Mouse (Mus musculus): ENCODE measurements at regions not wholly inside any gene's neighbourhood (a gene's known extent, or its start where the extent isn't known, plus 50 kb on each side); places are given as distances from the start of the nearest gene placed in this dataset.

DNA sequence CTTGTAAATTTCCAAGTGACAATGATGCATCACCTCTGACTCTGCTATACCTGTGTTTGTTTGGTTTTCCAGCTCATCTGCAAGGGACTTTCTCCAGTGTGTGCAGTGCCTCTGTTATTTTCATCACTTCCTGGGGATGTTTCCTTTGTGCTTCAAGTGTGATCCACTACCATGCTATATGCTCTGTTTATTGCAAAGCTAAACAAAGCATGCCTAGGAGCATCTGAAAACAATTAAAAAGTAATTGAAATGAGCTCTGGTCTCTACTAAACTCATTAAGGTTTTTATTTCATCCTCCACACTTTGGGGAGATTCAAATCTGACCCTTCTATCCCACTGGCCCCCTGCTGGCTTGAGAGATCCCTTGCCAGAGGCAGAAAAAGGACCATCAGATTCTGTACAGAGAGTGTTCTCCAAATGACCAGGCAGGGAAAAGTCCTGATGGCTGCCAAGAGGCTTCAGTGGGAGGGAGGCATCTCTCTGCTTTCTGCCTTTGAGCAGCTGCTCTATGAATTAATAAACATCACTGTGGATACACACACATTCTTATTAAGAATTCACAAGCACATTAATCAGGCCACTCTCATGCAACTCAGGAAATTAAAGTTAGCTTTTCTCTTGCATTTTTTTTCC is 57.0 kb downstream of the Amd2 start:
- DNase-seq, result peak; percentile 1

DNA sequence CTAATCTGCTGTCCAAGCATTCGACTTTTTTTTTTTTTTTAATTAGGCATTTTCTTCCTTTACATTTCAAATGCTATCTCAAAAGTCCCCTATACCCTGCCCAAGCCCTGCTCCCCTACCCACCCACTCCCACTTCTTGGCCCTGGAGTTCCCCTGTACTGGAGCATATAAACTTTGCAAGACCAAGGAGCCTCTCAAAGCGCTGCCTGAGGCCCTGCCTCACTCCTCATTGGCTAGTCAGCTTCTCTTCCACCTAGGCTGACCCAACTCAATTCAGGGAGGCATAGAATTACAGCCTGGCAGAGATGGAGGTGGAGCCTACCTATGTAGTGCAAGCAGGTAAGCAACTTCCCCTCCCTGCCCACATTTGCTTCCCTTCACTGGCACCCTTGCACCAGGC is 61.8 kb downstream of the Amd2 start:
- no peak for DNase-seq

- no peak for DNase-seq
These were observed 90.8 kb downstream of the Amd2 start for GRCm38 (mm10) chr10:35620853-35621252.

- DNase-seq, result no peak
These were observed 125.4 kb downstream of the Amd2 start for GRCm38 (mm10) chr10:35586251-35586650.
